Mouse (Mus musculus) heart, adult 8-10 months (tissue): ENCODE measurements around the gene Shisa7. TPM values are rescaled to one million over a fixed set of nuclear protein-coding genes. Genes with fewer than 3 reads are reported as not detected.
"Not testable (repeated sequence)": the region's sequence is repeated elsewhere in the genome, so short reads cannot be mapped to it uniquely, and the experiment has no call there.

ENCODE experiments used
- DNase-seq: peaks from one replicate; pipeline ENCODE4 v3.0.0; 2022; ENCODE audit warnings: low spot score
- total RNA-seq, 4 experiments: library from RNA; stranded (reverse); gene quantifications; 2 replicates each; pipeline ENCODE4 v1.2.4; 2022

Shisa7 gene
- total RNA-seq, 4 experiments from 2014 or later: 0.09 to 0.56 (median 0.25) TPM; not detected in 1

GRCm38 (mm10) chr7:4849372-4849771, 4.9 kb upstream of the Shisa7 start:
- no peak for DNase-seq

- no peak for DNase-seq
These were observed 417 bp upstream of the Shisa7 start for GRCm38 (mm10) chr7:4844917-4845309.

GRCm38 (mm10) chr7:4843604-4844244, 772 bp downstream of the Shisa7 start:
- no peak for DNase-seq

- no peak for DNase-seq
These were observed 1.8 kb downstream of the Shisa7 start for GRCm38 (mm10) chr7:4842634-4843131.

- DNase-seq: no peak
These were observed 2.4 kb downstream of the Shisa7 start for GRCm38 (mm10) chr7:4842077-4842476.

- no peak for DNase-seq
These were observed 6.9 kb downstream of the Shisa7 start for GRCm38 (mm10) chr7:4837639-4838038.

GRCm38 (mm10) chr7:4836351-4836792, 8.1 kb downstream of the Shisa7 start:
- DNase-seq: no peak

GRCm38 (mm10) chr7:4835631-4836327, 8.7 kb downstream of the Shisa7 start:
- no peak for DNase-seq

GRCm38 (mm10) chr7:4830476-4830875, 14.0 kb downstream of the Shisa7 start:
- no peak for DNase-seq

- DNase-seq: no peak
These were observed 19.1 kb downstream of the Shisa7 start for GRCm38 (mm10) chr7:4825365-4825764.

GRCm38 (mm10) chr7:4822162-4822907, 22.2 kb downstream of the Shisa7 start:
- no peak for DNase-seq

GRCm38 (mm10) chr7:4821690-4822089, 22.8 kb downstream of the Shisa7 start:
- DNase-seq: no peak

GRCm38 (mm10) chr7:4820925-4821324, 23.6 kb downstream of the Shisa7 start:
- DNase-seq: not testable (repeated sequence)

- DNase-seq: no peak
These were observed 27.9 kb downstream of the Shisa7 start for GRCm38 (mm10) chr7:4816559-4816958.

- no peak for DNase-seq
These were observed 31.2 kb downstream of the Shisa7 start for GRCm38 (mm10) chr7:4813105-4813791.

GRCm38 (mm10) chr7:4812303-4813104, 32.0 kb downstream of the Shisa7 start, which contains the start of gene Ube2s:
Gene Ube2s, minus strand, starts transcription at chr7:4812590.
- peak; percentile 99 for DNase-seq

GRCm38 (mm10) chr7:4811842-4812302, 32.6 kb downstream of the Shisa7 start:
- no peak for DNase-seq

- DNase-seq: not testable (repeated sequence)
These were observed 33.4 kb downstream of the Shisa7 start for GRCm38 (mm10) chr7:4811131-4811530.

GRCm38 (mm10) chr7:4806716-4807115, 37.8 kb downstream of the Shisa7 start:
- DNase-seq: peak; percentile 41

- DNase-seq: no peak
These were observed 42.2 kb downstream of the Shisa7 start for GRCm38 (mm10) chr7:4802247-4802646.
